Mouse (Mus musculus) testis, adult 2 months (tissue): ENCODE results near the gene Tle3. TPM values are rescaled to one million over a fixed set of nuclear protein-coding genes. Genes with fewer than 3 reads are reported as not detected.

Experiments used
- H3K27ac ChIP-seq: fragments of 200-500 bp; 2 replicates; pipeline ENCODE4 v1.5.1; 2012; ENCODE audit warnings: low read depth, low read length; ENCODE audit not compliant: control insufficient read depth, insufficient read depth
- H3K27me3 ChIP-seq: fragments of 200-500 bp; 2 replicates; pipeline ENCODE4 v1.6.1; 2012; ENCODE audit warnings: mild to moderate bottlenecking, low read length, moderate library complexity; ENCODE audit not compliant: control insufficient read depth, insufficient read depth
- H3K36me3 ChIP-seq: fragments of 200-500 bp; 2 replicates; pipeline ENCODE4 v1.6.1; 2012; ENCODE audit warnings: mild to moderate bottlenecking, low read length; ENCODE audit not compliant: control insufficient read depth, insufficient read depth
- H3K4me1 ChIP-seq: fragments of 200-500 bp; 2 replicates; pipeline ENCODE4 v1.6.1; 2012; ENCODE audit warnings: low read length; ENCODE audit not compliant: control insufficient read depth, insufficient read depth
- H3K4me3 ChIP-seq: fragments of 200-500 bp; 2 replicates; pipeline ENCODE4 v1.5.1; 2012; ENCODE audit warnings: low read depth, mild to moderate bottlenecking, low read length, moderate library complexity, mixed read lengths; ENCODE audit not compliant: control insufficient read depth
- CTCF ChIP-seq: fragments of 200-500 bp; IDR thresholded peaks from 2 replicates; pipeline ENCODE4 v1.5.1; 2012; ENCODE audit warnings: low read depth, mild to moderate bottlenecking, inconsistent platforms, low read length, moderate library complexity; ENCODE audit not compliant: control insufficient read depth, insufficient read depth, insufficient replicate concordance
- POLR2A ChIP-seq: fragments of 200-500 bp; IDR thresholded peaks from 2 replicates; pipeline ENCODE4 v1.6.1; 2012; ENCODE audit warnings: low read depth, mild to moderate bottlenecking, inconsistent platforms, low read length, moderate library complexity; ENCODE audit not compliant: control insufficient read depth
- polyA plus RNA-seq: library from polyadenylated mRNA; depleted of rRNA; stranded (reverse); fragments of >200 nt; gene quantifications from 2 replicates; pipeline ENCODE4 v1.2.3, GENCODE M21; 2012

Gene Tle3
- polyA plus RNA-seq, 1 experiment, result 153 TPM

GRCm38 (mm10) chr9:61404998-61405621 is 32.9 kb downstream of the Tle3 start:
- Histone ChIP-seq H3K4me3 (no peak overlapping the region), H3K36me3 (no peaks in the 10 kb centered on the region), H3K4me1 (no peaks in the 10 kb centered on the region), H3K27ac (no peak overlapping the region), H3K27me3 (no peaks in the 10 kb centered on the region)
- TF ChIP-seq CTCF (no peak), POLR2A (no peak)

GRCm38 (mm10) chr9:61406343-61406742 is 34.2 kb downstream of the Tle3 start:
- Histone ChIP-seq H3K27me3 (no peaks in the 10 kb centered on the region), H3K4me1 (no peaks in the 10 kb centered on the region), H3K27ac (no peak overlapping the region), H3K36me3 (no peaks in the 10 kb centered on the region), H3K4me3 (no peak overlapping the region)
- TF ChIP-seq POLR2A, result no peak
- TF ChIP-seq CTCF, result no peak

- no peaks in the 10 kb centered on the region for H3K27me3 ChIP-seq
- H3K36me3 ChIP-seq, result no peaks in the 10 kb centered on the region
- no peak overlapping the region for H3K4me3 ChIP-seq
- no peak for TF ChIP-seq POLR2A
- TF ChIP-seq CTCF, result no peak
- H3K27ac ChIP-seq, result no peak overlapping the region
- H3K4me1 ChIP-seq, result no peaks in the 10 kb centered on the region
Observed at GRCm38 (mm10) chr9:61409046-61409445, 36.9 kb downstream of the Tle3 start.

- no peaks in the 10 kb centered on the region for H3K4me1 ChIP-seq
- H3K27me3 ChIP-seq, result no peaks in the 10 kb centered on the region
- no peak overlapping the region for H3K4me3 ChIP-seq
- H3K36me3 ChIP-seq, result no peaks in the 10 kb centered on the region
- no peak overlapping the region for H3K27ac ChIP-seq
- TF ChIP-seq POLR2A (no peak), CTCF (no peak)
Observed at GRCm38 (mm10) chr9:61413665-61414456, 41.7 kb downstream of the Tle3 start.

- H3K4me3 ChIP-seq, result no peak overlapping the region
- H3K36me3 ChIP-seq, result no peaks in the 10 kb centered on the region
- TF ChIP-seq CTCF (no peak), POLR2A (no peak)
- no peak overlapping the region for H3K27ac ChIP-seq
- no peaks in the 10 kb centered on the region for H3K4me1 ChIP-seq
- H3K27me3 ChIP-seq, result no peaks in the 10 kb centered on the region
Observed at GRCm38 (mm10) chr9:61416571-61416970, 44.4 kb downstream of the Tle3 start.

- no peak overlapping the region for H3K27ac ChIP-seq
- TF ChIP-seq POLR2A (no peak), CTCF (no peak)
- H3K4me3 ChIP-seq, result no peak overlapping the region
- H3K27me3 ChIP-seq, result no peaks in the 10 kb centered on the region
- H3K4me1 ChIP-seq, result no peaks in the 10 kb centered on the region
- H3K36me3 ChIP-seq, result no peaks in the 10 kb centered on the region
Observed at GRCm38 (mm10) chr9:61421626-61422025, 49.5 kb downstream of the Tle3 start.

GRCm38 (mm10) chr9:61424245-61424644 is 52.1 kb downstream of the Tle3 start:
- no peak for TF ChIP-seq CTCF
- TF ChIP-seq POLR2A, result no peak
- no peak overlapping the region for H3K4me3 ChIP-seq
- no peaks in the 10 kb centered on the region for H3K4me1 ChIP-seq
- H3K27me3 ChIP-seq, result no peaks in the 10 kb centered on the region
- H3K27ac ChIP-seq, result no peak overlapping the region
- H3K36me3 ChIP-seq, result no peaks in the 10 kb centered on the region
